Mouse (Mus musculus): ENCODE measurements around the gene Rab3a.
A peak's percentile ranks its signal among the peaks of the same experiment; 100 is the strongest.

Rab3a gene

DNA sequence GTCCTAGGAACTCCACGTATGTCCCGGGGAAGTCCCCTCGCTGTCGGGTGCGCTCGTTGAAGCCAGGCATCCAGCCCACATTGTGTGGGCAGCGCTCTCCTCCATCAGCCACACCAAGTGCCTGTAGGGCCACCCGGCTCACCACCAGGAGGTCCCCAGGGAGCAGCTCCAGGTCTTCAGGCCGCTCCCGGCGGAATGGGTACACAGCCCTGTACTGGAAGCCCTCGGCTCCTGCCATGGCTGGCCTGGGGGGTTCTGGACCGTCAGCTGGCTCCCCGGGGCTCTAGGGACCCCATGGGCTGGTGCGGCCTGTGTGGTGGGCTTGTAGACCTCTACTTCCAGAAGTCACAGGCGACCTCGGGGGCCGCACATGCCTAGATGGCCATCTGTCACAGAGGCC is 20.3 kb downstream of the Rab3a start:
- DNase-seq (ENCODE audit: low spot score): no peak

GRCm38 (mm10) chr8:70775227-70775626 is 20.7 kb downstream of the Rab3a start:
- DNase-seq (ENCODE audit: low spot score): no peak

GRCm38 (mm10) chr8:70775851-70776495 is 21.5 kb downstream of the Rab3a start:
- no peak for DNase-seq (ENCODE audit: low spot score)

- DNase-seq (ENCODE audit: low spot score): peak; percentile 98
Measured at GRCm38 (mm10) chr8:70776496-70777444, 22.3 kb downstream of the Rab3a start, which contains the start of gene Pik3r2. Gene Pik3r2 (minus strand): TSS chr8:70776713.

- DNase-seq (ENCODE audit: low spot score): no peak
Measured at GRCm38 (mm10) chr8:70780093-70780492, 25.6 kb downstream of the Rab3a start.

GRCm38 (mm10) chr8:70786291-70787050 is 32.0 kb downstream of the Rab3a start:
- DNase-seq (ENCODE audit: low spot score): no peak

DNA sequence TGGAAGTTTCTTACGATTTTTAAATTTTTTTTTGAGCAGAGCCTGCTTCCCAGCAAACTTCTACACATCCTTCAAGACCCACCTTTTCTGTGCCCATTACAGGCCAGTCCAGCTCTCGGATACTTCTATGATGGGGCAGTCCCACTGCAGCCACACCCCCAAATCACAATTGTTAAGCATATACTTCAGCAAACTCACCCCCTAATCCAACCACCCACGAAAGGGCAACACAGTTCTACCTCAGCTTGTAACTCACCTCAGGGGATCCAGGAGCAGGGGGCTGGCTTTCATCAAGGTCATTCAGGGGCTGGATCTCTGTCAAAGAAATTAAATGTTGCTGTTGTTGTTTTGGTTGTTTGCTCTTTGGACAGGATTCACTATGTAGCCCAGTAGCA is 32.6 kb downstream of the Rab3a start:
- no peak for DNase-seq (ENCODE audit: low spot score)

- DNase-seq (ENCODE audit: low spot score): peak; percentile 87
Measured at GRCm38 (mm10) chr8:70787941-70788667, 33.6 kb downstream of the Rab3a start.

DNA sequence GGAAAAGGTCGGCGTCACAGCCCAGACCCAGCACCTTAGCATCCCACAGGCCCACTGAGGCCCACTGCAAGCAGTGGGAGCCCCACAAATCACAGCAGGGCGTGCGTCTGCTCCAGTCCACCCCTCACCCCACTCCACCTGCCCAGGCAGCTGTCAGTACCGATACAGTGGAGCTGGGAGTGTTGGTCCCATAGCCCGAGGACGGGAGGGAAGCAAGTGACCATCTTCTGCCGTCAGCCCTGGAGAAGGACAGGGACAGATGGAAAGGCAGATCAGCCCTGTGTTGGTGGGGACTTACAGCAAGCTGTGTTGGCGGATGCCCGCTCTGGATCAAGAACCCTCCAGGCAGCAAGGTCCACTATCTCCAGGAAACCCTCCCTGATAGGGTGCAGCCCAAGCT is 34.6 kb downstream of the Rab3a start:
- no peak for DNase-seq (ENCODE audit: low spot score)

DNA sequence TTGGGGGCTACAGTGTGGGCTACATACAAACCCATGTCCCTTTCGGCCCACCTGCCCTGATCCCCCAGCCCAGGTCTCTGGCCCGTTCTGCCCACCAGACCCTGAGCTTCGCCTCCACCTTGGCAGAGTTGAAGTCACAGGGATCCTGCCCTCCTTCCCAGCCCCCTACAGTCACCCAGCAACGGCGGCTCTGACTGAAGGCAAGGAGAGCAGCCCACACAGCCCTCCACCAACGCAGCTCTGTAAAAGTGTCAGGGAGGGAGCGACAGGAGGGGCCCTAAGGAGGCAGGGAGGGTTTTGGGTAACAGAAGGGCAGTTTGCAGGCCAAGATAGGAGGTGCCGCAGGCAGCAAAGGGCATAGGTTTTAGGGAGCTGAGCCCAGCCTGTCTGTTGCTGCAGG is 36.4 kb downstream of the Rab3a start:
- DNase-seq (ENCODE audit: low spot score): no peak

- no peak for DNase-seq (ENCODE audit: low spot score)
Measured at GRCm38 (mm10) chr8:70791294-70791701, 36.8 kb downstream of the Rab3a start.

DNA sequence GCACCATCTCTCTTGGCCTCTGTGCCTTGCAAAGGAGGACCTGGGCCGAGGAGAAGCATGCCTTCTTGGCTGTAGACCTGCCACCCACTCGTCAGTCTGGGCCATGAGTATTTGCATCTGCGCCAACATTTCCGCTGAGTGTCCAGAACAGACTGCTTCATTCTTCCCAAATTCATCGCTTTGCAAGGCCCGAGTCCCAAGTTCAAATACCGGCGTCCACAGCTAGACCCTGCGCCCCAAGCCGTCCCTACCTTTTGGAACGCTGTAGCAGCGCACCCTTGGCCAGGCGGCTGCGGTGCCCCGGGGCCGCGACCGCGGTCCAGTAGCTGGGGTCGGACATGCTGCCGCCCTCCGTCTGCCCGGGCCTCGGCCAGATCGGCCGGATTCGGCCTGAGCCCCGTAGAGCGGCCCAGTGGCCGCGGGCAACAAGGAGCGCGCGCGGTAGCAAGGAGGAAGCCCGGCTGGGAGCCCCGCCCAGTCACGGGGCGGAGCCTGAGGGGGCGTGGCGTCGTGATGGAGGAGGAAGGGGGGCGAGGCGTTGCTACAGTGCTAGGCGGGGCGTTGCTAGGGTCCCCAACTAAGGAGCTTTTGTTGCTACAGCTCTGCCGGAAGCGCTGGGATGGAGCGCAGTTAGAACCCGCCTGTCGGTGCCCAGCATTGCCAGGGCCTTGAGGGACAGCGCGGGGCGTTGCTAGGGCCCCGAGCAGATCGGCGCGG is 37.7 kb downstream of the Rab3a start:
- DNase-seq (ENCODE audit: low spot score): peak; percentile 97

GRCm38 (mm10) chr8:70792700-70793099 is 38.2 kb downstream of the Rab3a start:
- DNase-seq (ENCODE audit: low spot score): peak; percentile 79

GRCm38 (mm10) chr8:70794215-70794614 is 39.7 kb downstream of the Rab3a start:
- DNase-seq (ENCODE audit: low spot score): no peak

DNA sequence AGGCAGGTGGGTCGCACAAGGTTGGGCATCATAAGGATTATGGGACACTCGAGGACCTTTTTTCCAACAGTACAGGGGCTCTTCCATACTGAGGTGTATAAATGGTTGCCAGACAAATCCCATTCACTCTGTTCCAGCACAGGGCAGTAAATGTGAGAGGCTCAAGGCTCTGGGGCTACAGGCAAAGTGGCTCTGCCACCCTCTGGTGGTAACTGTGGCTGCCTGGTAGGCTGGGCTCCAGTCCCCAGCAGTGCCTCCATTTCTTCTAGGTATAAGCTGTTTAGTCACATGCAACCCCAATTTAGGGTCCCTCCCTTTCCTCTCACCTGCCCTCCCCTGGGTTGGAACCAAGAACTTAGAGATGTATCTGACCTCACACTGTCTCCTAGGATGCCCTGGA is 40.9 kb downstream of the Rab3a start:
- DNase-seq (ENCODE audit: low spot score): no peak

DNA sequence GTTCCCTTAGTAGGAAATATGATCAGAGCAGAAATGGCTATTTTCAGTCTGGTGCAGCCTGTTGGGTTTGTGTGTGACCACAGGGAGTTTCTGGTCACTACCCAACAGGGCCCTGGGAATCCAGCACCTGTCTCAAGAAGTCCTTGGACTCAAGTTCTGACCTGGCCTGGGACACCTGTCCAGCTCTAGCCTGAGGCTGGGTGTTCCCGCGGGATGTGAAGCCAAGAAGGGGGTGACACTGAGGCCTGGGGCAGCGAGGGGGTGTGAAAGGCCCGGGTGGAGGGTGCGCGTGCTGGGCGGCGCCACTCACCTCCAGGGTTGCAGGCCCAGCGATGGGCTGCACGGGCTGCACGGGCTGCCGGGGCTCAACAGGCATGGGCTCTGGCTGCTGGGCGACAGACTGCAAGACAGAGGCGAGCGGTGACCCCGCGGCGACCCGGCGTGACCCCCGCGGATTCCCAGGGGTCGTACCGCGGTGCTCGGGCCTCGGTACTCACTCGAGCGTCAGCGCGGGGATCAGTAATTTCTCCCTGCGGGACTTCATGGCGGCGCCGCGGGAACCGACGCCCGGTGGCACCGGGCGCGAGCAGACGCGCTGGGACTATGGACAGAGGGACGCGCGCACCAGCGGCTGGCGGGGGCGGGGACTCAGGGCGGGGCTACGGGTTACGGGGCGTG is 42.1 kb downstream of the Rab3a start:
- peak; percentile 37 for DNase-seq (ENCODE audit: low spot score)

- DNase-seq (ENCODE audit: low spot score): peak; percentile 95
Measured at GRCm38 (mm10) chr8:70797081-70798070, 42.9 kb downstream of the Rab3a start.

DNA sequence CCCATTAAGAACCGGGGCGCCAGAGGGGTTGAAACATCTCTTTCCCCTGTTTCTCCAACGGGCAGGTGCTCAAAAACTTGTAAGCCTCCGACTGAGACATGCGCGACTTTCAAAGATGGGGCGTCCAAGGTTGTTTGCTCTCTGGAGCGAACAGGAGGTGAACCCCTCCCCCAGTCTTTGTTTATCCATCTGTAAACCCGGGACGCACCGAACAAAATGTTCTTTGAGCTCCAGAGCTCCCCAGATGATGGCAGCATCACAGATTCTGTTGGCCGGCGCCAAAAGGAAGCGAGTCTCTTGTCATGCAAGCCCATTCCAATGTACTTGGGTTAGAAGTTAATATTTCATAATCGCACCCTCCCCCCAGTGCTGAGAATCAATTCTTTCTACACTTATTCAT is 43.8 kb downstream of the Rab3a start:
- no peak for DNase-seq (ENCODE audit: low spot score)

DNA sequence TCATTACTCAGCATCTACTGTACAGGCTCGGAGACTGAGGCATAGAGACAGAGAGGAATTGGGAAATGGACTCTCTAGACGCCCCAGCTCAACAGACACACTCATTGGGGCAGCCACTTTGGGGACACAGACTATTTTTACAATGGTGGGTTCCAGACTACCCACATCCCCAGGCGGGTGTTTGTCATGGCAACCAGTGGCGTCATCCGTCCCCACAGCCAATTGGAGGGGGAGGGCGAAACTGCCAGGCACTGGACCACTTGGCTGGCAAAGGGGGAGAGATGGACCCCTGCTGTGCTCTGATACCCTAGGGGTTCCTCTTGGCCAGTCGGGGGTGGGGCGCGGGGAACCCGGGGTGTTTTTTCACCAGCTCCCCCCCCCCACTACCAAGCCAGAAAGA is 46.2 kb downstream of the Rab3a start:
- no peak for DNase-seq (ENCODE audit: low spot score)

Data from embryo, embryonic 10 days (tissue).